Mouse (Mus musculus): ENCODE measurements around the gene Psme3. TPM values are rescaled to one million over a fixed set of nuclear protein-coding genes. Genes with fewer than 3 reads are reported as not detected.
"Not testable (repeated sequence)": the region's sequence is repeated elsewhere in the genome, so short reads cannot be mapped to it uniquely, and the experiment has no call there.

Psme3 gene
- polyA plus RNA-seq, 1 experiment from 2014 or later = 120 TPM

- peak overlapping the region; percentile 96 for H3K9ac ChIP-seq
- H3K27ac ChIP-seq = peak overlapping the region; percentile 85
- H3K9me3 ChIP-seq = no peaks in the 10 kb centered on the region
- under 1% methylated on average over 17 of the region's 17 CpGs for WGBS
- H3K36me3 ChIP-seq (replicated peaks) = peaks cover 25% of the 10 kb centered on the region
- H3K27me3 ChIP-seq (replicated peaks) = no peaks in the 10 kb centered on the region
- peak; percentile 81 for ATAC-seq (replicated peaks)
- H3K4me1 ChIP-seq = peaks cover 18% of the 10 kb centered on the region
- peak overlapping the region; percentile 92 for H3K4me2 ChIP-seq
- peak overlapping the region; percentile 96 for H3K4me3 ChIP-seq
These were observed 496 bp downstream of the Psme3 start for GRCm38 (mm10) chr11:101316501-101316917.

GRCm38 (mm10) chr11:101323609-101324008 lies 7.6 kb downstream of the Psme3 start:
- no peak overlapping the region for H3K27ac ChIP-seq
- H3K4me1 ChIP-seq = no peaks in the 10 kb centered on the region
- H3K4me3 ChIP-seq = no peak overlapping the region
- peaks cover 46% of the 10 kb centered on the region for H3K36me3 ChIP-seq (replicated peaks)
- ATAC-seq (replicated peaks) = peak; percentile 70
- no peak overlapping the region for H3K9ac ChIP-seq
- no peak overlapping the region for H3K4me2 ChIP-seq
- H3K9me3 ChIP-seq = no peaks in the 10 kb centered on the region
- H3K27me3 ChIP-seq (replicated peaks) = no peaks in the 10 kb centered on the region
- 10% methylated on average over 4 of the region's 4 CpGs for WGBS

GRCm38 (mm10) chr11:101324763-101325162 lies 8.8 kb downstream of the Psme3 start, which contains the start of gene Aoc2:
Gene Aoc2, plus strand, starts transcription at chr11:101325063.
- no peaks in the 10 kb centered on the region for H3K9me3 ChIP-seq
- 95% methylated on average over 5 of the region's 5 CpGs for WGBS
- H3K4me1 ChIP-seq = no peaks in the 10 kb centered on the region
- H3K36me3 ChIP-seq (replicated peaks) = peaks cover 37% of the 10 kb centered on the region
- H3K27me3 ChIP-seq (replicated peaks) = no peaks in the 10 kb centered on the region
- no peak for ATAC-seq (replicated peaks)
- no peak within 1 kb of the TSS for H3K4me2 ChIP-seq
- no peak within 1 kb of the TSS for H3K27ac ChIP-seq
- no peak within 1 kb of the TSS for H3K9ac ChIP-seq
- no peak within 1 kb of the TSS for H3K4me3 ChIP-seq

- peaks cover 33% of the 10 kb centered on the region for H3K36me3 ChIP-seq (replicated peaks)
- not testable (repeated sequence) for H3K4me1 ChIP-seq; H3K4me3 ChIP-seq; H3K27ac ChIP-seq; H3K4me2 ChIP-seq; H3K9me3 ChIP-seq; H3K9ac ChIP-seq; H3K27me3 ChIP-seq (replicated peaks)
- ATAC-seq (replicated peaks) = peak; percentile 33; the same call in 1 of the 2 replicates
- WGBS = 92% methylated on average over 11 of the region's 11 CpGs
These were observed 9.2 kb downstream of the Psme3 start for GRCm38 (mm10) chr11:101325201-101325600.

GRCm38 (mm10) chr11:101326147-101326546 lies 10.1 kb downstream of the Psme3 start:
- peaks cover 23% of the 10 kb centered on the region for H3K36me3 ChIP-seq (replicated peaks)
- H3K4me1 ChIP-seq = no peaks in the 10 kb centered on the region
- WGBS = 86% methylated on average over 11 of the region's 11 CpGs
- no peak overlapping the region for H3K9ac ChIP-seq
- H3K4me2 ChIP-seq = no peak overlapping the region
- H3K4me3 ChIP-seq = no peak overlapping the region
- H3K27ac ChIP-seq = no peak overlapping the region
- H3K27me3 ChIP-seq (replicated peaks) = no peaks in the 10 kb centered on the region
- no peak for ATAC-seq (replicated peaks)
- no peaks in the 10 kb centered on the region for H3K9me3 ChIP-seq

GRCm38 (mm10) chr11:101327311-101327710 lies 11.3 kb downstream of the Psme3 start:
- ATAC-seq (replicated peaks) = no peak
- H3K9ac ChIP-seq = no peak overlapping the region
- 54% methylated on average over 3 of the region's 3 CpGs for WGBS
- H3K27me3 ChIP-seq (replicated peaks) = no peaks in the 10 kb centered on the region
- H3K36me3 ChIP-seq (replicated peaks) = peaks cover 15% of the 10 kb centered on the region; the same call in 1 of the 2 replicates
- H3K27ac ChIP-seq = no peak overlapping the region
- no peak overlapping the region for H3K4me2 ChIP-seq
- no peaks in the 10 kb centered on the region for H3K4me1 ChIP-seq
- H3K9me3 ChIP-seq = no peaks in the 10 kb centered on the region
- no peak overlapping the region for H3K4me3 ChIP-seq

- Histone ChIP-seq H3K9me3 (no peaks in the 10 kb centered on the region), H3K9ac (no peak overlapping the region), H3K4me3 (no peak overlapping the region), H3K27me3 (replicated peaks) (no peaks in the 10 kb centered on the region), H3K36me3 (replicated peaks) (peaks cover 6% of the 10 kb centered on the region; the same call in 1 of the 2 replicates), H3K4me2 (no peak overlapping the region), H3K4me1 (no peaks in the 10 kb centered on the region), H3K27ac (no peak overlapping the region)
- 83% methylated on average over 6 of the region's 6 CpGs for WGBS
- ATAC-seq (replicated peaks) = no peak
These were observed 13.1 kb downstream of the Psme3 start for GRCm38 (mm10) chr11:101328941-101329635.

- no peak within 1 kb of the TSS for H3K4me3 ChIP-seq
- H3K36me3 ChIP-seq (replicated peaks) = 0 out of 2 replicates have a peak, but pooled peaks cover 5% of the 10 kb centered on the region
- 73% methylated on average over 7 of the region's 7 CpGs for WGBS
- ATAC-seq (replicated peaks) = no peak
- H3K9me3 ChIP-seq = no peaks in the 10 kb centered on the region
- no peaks in the 10 kb centered on the region for H3K27me3 ChIP-seq (replicated peaks)
- H3K27ac ChIP-seq = no peak within 1 kb of the TSS
- H3K4me2 ChIP-seq = no peak within 1 kb of the TSS
- no peak within 1 kb of the TSS for H3K9ac ChIP-seq
- no peaks in the 10 kb centered on the region for H3K4me1 ChIP-seq
These were observed 14.4 kb downstream of the Psme3 start, which contains the start of gene Aoc3 for GRCm38 (mm10) chr11:101330371-101330924. Gene Aoc3, plus strand, starts transcription at chr11:101330605.

- not testable (repeated sequence) for H3K4me3 ChIP-seq; H3K4me2 ChIP-seq; H3K9ac ChIP-seq; H3K27ac ChIP-seq; H3K27me3 ChIP-seq (replicated peaks); H3K4me1 ChIP-seq; ATAC-seq (replicated peaks); H3K9me3 ChIP-seq; H3K36me3 ChIP-seq (replicated peaks)
- 82% methylated on average over 6 of the region's 6 CpGs for WGBS
These were observed 14.9 kb downstream of the Psme3 start for GRCm38 (mm10) chr11:101330961-101331360.

GRCm38 (mm10) chr11:101332537-101332936 lies 16.5 kb downstream of the Psme3 start:
- WGBS = 89% methylated on average over 3 of the region's 3 CpGs
- H3K4me1 ChIP-seq = peaks cover 4% of the 10 kb centered on the region
- H3K9ac ChIP-seq = no peak overlapping the region
- no peaks in the 10 kb centered on the region for H3K9me3 ChIP-seq
- ATAC-seq (replicated peaks) = no peak
- no peak overlapping the region for H3K4me2 ChIP-seq
- H3K36me3 ChIP-seq (replicated peaks) = no peaks in the 10 kb centered on the region
- H3K27ac ChIP-seq = no peak overlapping the region
- H3K27me3 ChIP-seq (replicated peaks) = no peaks in the 10 kb centered on the region
- H3K4me3 ChIP-seq = no peak overlapping the region

- Histone ChIP-seq H3K27me3 (replicated peaks) (no peaks in the 10 kb centered on the region), H3K9me3 (no peaks in the 10 kb centered on the region), H3K4me1 (peaks cover 13% of the 10 kb centered on the region), H3K9ac (no peak overlapping the region), H3K36me3 (replicated peaks) (no peaks in the 10 kb centered on the region), H3K4me3 (no peak overlapping the region), H3K27ac (no peak overlapping the region), H3K4me2 (no peak overlapping the region)
- no peak for ATAC-seq (replicated peaks)
- 21% methylated on average over 10 of the region's 10 CpGs for WGBS
These were observed 18.0 kb downstream of the Psme3 start for GRCm38 (mm10) chr11:101334023-101334422.

- no peak for ATAC-seq (replicated peaks)
- no peak overlapping the region for H3K4me2 ChIP-seq
- H3K4me1 ChIP-seq = peaks cover 13% of the 10 kb centered on the region
- no peak overlapping the region for H3K9ac ChIP-seq
- 6% methylated on average over 6 of the region's 6 CpGs for WGBS
- no peak overlapping the region for H3K27ac ChIP-seq
- no peaks in the 10 kb centered on the region for H3K9me3 ChIP-seq
- H3K36me3 ChIP-seq (replicated peaks) = no peaks in the 10 kb centered on the region
- no peak overlapping the region for H3K4me3 ChIP-seq
- H3K27me3 ChIP-seq (replicated peaks) = no peaks in the 10 kb centered on the region
These were observed 18.5 kb downstream of the Psme3 start for GRCm38 (mm10) chr11:101334516-101334915.

GRCm38 (mm10) chr11:101335685-101336084 lies 19.7 kb downstream of the Psme3 start:
- no peaks in the 10 kb centered on the region for H3K36me3 ChIP-seq (replicated peaks)
- H3K27ac ChIP-seq = no peak overlapping the region
- no peak overlapping the region for H3K4me2 ChIP-seq
- no peak for ATAC-seq (replicated peaks)
- no peak overlapping the region for H3K4me3 ChIP-seq
- no peaks in the 10 kb centered on the region for H3K27me3 ChIP-seq (replicated peaks)
- WGBS = 85% methylated on average over 9 of the region's 9 CpGs
- no peaks in the 10 kb centered on the region for H3K9me3 ChIP-seq
- H3K4me1 ChIP-seq = peaks cover 13% of the 10 kb centered on the region
- H3K9ac ChIP-seq = no peak overlapping the region

Measured in midbrain, embryonic 15.5 days (tissue).